Mouse (Mus musculus) spleen, postnatal 10 days (tissue): Measurements from ENCODE around the gene Lta.
"Not testable (repeated sequence)": the region's sequence is repeated elsewhere in the genome, so short reads cannot be mapped to it uniquely, and the experiment has no call there.

Experiments
- DNase-seq, 2 experiments: peaks; one replicate each; pipeline ENCODE4 v3.0.0; 2021 to 2022; ENCODE audit warnings: low spot score in 2 of 2

Gene Lta

DNA sequence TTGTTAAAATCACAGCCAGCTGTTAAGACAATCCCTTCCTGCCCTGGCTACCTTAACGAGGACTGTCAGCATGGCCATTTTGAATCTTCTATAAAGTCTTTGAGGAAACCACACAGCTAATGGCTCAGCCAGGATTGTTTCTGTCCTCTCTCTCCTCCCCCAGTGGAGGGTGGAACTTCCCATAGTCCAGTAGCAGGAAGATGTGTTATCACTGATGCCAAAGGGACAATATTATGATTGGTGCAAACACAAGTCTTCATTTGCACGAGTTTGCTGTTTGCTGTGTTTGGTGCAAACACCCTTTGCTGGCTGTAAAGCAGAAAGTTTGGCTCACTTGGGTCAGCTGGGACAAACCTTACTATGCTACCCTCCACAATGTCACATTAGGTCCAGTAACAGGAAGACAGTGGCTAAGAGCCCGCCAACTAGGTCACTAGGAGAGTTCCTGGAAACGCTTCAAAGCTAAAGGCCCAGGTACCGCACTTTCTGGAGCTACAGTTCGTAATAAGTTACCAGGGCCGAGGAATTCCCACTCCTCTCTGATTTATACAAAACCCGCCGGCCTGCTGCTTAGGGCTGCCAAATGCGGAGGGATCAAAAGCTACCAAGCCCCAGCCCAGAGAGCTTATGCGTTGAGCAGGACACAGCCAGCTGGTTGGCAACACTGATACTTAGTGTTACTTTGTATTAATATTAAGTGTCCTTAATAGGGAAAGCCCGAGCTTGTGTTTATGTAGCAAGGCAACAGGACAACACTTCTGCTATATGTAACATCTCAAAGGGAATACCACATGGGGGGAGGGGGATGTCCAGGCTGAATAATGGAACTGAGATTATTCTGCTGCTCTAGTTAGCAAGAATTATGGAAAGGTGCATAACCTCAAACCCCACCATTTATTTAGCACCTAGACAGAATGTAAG lies 35.5 kb upstream of the Lta start:
- DNase-seq: no peak

DNA sequence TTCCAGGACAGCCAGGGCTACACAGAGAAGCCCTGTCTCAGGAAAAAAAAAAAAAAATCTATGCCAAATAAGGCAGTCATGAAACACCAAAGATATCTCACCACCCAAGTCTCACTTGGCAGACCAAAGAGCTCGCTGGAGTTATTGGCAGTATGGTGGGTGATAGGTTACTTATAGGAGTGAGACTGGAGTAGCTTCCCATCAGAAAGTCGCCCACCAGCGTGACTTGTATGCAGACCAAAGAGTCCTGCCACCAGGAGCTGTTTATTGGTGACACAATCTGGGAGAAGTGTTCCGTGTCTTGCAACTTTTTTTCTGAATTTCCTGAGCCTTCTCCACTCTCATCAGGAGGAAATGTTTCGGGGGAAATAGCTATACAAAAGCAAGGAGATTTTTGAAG lies 34.5 kb upstream of the Lta start:
- no peak for DNase-seq

DNA sequence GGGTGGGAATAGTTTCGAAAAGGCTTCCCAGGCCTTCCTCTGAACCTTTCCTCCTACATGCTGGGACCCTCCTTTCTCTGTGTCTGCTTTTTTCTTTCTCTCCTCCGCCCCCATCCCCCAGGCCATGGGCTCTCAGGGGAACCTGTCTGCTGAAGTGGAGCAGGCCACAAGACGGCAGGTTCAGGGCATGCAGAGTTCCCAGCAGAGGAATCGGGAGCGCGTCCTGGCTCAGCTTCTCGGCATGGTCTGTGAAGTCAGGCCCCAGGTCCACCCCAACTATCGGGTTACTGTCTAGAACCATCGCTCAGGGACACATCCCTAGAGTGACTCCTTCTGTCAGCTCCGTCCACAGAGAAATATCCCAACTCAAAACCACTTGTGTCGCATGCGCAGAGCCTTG lies 32.4 kb upstream of the Lta start:
- no peak for DNase-seq

DNA sequence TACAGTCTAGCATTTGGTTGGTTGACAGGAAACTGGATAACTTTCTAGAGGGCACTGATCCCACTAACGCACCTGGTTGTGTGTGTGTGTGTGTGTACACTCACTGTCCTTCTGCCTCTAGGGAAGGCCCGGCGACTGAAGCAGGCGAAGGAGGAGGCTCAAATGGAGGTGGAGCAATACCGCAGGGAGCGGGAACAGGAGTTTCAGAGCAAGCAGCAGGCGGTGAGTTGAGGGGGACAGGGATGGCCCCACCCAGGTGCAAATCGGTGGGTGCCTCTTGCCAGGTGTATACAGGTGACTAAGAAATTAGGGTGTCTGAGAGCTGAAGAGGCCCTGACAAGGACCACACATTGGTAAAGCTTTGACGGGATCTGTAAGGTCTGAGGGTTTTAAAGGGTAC lies 31.8 kb upstream of the Lta start:
- no peak for DNase-seq

DNA sequence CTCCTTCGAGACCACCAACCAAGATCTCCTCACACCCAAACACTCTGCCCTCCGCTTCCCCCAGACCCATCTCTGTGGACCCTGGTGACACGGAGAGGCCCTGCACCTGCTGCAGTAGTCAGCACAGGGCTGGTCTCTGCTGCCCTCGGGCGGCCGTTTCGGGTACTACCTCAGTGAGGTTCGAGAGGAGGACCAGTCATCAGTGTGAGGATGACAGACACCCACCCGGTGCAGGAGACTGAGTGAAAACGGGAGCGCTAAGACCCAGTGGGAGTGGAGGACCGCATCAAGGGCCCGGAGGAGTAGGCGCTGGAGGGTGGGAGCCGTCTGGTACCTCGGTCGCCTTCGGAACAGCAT lies 31.2 kb upstream of the Lta start:
- peak; percentile 99 to 100 for DNase-seq

DNA sequence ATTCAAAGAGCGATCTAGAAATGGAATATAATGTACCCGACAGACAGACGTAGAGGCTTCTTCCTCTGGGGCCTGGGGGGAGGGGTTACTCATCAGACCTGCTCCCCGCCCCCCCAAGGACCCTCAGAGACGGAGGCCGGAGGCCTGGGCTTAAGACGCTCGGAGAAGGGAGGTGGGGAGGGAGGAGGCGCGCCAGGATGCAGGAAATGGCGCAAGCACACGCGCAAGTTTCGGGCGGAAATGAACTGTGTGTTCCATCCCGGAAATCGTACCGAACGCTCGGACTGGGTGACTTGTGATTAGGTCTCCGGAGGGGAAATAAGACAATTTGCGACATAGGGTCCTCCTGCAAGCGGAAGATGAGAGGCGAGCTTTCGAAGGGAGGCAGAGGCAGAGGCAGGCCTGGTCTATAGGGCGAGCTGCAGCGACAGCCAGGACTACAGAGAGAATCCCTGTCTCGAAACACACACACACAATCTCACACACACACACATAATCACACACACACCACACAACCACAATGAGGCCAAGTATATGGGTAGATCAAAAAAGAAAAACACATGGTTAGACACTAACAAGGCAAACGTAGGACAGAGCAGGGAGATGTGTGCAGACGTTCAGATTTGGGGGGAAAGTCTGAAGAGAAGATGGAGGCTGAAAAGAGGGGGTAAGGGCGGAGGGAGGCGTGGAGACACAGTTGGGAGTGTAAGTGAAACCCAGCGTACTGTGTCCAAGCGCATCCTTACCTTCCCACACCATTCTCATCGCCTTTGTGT lies 30.7 kb upstream of the Lta start, which contains the start of gene Nfkbil1:
Gene Nfkbil1 (minus strand): TSS at position 179 of the 776 bp plus-strand sequence.
- DNase-seq: peak; percentile 73 to 87

DNA sequence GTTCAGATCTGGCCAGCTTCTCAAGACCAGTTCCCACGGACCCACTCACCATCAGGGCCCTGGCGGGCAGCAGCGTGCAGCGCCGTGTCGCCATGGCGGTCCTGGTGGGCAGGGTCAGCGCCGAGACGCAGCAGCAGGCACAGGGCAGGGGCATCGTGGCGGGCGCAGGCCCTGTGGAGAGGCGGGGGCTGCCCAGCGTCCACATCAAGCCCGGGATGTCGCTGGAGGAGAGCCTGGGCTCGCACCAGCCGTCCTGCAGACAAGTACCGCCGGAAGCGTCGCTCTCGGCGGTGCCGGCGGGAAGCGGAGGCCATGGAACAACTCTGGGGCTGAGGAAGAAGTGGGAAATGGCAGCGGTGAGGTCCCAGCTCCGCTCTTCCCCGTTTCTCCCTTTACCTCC lies 29.8 kb upstream of the Lta start:
- peak; percentile 59 to 67 for DNase-seq

DNA sequence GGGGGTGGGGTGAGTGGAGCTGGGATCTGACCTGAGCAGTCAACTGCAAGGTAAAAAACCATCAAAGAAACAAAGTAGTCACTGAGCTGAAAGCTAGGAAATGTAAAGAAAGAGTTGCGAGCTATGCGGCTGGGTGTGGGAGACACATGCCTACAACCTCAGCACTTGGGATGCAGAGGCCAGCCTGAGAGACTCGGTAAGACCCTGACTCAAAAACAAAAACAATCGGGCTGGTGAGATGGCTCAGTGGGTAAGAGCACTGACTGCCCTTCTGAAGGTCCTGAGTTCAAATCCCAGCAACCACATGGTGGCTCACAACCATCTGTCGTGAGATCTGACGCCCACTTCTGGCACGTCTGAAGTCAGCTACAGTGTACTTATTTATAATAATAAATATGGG lies 28.9 kb upstream of the Lta start:
- DNase-seq: not testable (repeated sequence)

DNA sequence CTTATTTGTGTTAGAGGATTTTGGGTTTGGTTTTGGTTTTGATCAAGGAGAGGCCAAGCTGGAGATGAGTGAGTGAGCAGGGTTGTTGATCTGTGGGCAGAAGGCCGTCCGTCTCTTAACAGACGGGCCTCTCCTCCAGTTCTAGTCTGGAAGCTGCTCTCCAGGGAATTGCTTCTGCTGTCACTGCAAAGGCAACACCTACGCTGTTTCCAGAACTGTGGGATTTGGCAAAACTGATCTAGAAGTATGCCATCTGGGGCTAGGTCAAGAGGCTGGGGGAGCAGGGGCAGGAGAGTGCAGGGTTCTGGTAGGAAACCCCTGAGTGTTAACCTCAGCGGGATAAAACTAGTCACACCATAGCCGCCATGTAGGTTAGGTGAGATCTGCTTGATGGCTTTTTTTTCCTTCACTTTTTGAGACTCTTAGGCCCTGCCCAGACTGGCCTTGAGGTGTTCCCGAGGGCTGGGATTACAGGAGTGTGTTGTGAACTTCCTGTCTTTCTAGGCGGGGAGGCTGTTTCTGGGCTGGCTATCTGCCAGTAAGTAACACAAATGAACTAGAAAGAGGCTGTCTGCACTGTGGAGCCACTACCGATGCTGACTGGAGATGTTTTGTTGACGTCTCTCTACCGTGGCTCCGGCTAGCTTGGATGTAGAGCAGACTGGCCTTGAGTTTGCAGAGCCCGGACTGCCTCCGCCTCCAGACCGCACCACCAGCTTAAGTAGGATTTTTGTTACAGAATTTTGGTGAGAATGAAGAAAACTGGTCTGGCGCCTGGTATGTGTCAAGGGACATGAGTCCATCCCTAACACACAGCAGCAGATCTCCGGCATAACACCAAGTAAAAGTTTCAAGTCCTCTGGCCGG lies 28.2 kb upstream of the Lta start, which contains the start of gene Atp6v1g2:
Gene Atp6v1g2 (plus strand): TSS at position 547 of the 867 bp plus-strand sequence.
- no peak for DNase-seq

DNA sequence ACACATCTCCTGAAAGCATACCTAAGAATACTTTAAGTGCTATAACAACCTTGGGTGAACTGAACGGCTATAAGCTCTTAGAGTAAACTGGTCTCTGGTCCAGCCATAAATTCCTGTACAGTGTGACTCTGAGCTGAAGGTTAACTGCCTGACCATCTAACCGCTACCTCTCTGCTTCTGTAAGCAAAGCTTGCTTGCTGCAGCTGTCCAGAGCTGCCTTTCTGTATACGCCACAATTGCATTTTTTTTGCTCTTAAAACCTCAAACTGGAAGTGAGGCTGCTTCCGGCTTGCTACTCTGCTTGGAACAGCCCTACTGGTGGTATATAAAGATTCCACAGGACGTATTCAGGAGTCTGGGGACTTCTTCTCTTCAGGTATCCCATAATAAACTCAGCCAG lies 27.5 kb upstream of the Lta start:
- DNase-seq: no peak

DNA sequence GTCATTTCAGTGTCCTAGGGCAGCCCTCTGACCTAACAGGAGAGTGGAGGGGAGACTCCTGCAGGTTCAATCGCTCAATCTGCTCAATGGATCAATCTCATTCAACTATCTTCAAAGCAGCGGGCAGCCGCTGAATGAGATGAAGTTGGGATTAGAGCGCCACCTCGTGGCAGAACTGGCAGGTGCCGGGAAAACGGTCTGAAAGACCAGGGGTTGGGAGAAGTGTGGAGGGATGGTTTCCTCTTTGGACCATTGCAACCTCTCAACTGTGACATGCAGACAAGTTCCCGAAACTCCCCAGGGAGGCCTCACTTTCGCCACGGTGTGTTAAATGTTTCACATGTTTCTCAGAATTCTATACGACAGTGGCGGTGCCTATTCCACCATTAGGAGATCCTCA lies 26.9 kb upstream of the Lta start:
- DNase-seq: peak; percentile 89 to 92

DNA sequence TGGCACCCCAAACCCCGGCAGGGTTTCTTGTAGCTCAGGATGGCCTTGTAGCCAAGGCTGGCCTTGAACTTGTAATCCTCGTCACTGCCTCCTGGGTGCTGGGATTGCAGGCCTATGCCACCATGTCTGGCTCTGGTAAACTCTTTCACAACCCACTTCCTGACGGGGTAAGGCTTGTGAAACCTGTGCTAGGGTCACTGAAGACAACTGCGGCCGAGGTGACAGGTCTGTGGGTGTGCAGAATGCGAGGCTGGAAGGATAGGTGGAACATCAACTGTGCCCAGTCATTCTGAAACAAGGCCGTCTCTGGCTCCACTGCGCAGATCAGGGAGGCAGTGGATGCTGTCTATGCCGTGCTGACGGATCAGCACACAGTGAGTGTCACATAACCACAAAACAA lies 25.9 kb upstream of the Lta start:
- no peak for DNase-seq

DNA sequence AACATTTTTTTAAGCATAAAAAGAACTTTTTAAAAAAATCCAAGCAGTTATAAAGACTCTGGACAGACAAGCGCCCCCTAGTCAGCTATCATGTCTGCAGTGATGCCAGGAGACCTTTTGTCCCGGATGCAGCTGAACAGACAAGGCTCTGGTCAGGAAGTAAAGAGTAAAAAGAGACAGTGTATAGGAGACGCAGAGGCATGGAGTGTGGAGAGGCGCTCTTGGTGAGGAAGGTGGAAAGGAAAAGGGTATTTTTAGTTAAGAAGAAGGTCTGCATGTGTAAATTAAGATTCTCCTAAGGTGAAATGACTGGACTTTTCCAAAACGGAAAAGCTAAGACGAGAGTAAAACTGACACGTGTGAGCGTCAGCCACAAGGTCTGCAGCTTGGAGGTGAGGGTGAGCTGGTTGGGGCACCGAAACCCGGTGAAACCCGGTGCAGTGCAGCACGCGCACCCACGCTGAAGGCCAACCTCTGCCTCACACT lies 21.5 kb upstream of the Lta start:
- no peak for DNase-seq

DNA sequence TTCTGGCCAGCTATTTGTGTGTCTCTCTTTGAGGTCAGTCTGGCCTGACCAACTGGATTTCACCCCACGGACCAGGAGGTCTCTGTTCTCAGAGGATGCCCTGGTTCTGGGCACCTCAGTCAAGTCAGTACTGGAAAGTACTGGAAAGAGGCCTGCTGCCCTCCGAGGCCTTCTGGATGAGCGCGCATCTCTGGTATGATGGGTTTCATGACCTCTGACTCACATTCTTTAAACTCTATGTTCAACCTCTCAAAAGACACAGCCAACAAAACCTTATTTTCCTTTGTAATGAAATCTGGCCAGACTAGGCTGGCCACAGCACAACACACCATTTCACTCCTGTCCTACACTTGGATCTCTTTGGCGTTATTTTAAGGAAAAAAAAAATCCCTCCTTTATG lies 20.3 kb upstream of the Lta start:
- no peak for DNase-seq

DNA sequence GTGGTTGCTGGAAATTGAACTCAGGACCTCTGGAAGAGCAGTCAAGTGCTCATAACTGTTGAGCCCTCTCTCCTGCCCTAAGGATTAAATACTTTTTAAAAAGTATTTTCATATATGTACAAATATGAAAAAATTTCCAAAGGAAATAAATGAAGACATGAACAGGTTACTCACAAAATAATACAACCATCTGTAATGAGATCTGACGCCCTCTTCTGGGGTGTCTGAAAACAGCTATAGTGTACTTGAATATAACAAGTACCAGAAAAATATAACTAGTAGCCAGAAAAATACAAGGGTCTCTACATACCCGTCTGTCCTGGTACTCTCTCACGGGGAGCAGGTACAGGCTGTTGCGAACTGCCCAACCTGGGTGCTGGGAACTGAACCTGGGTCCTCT lies 19.5 kb upstream of the Lta start:
- no peak for DNase-seq

DNA sequence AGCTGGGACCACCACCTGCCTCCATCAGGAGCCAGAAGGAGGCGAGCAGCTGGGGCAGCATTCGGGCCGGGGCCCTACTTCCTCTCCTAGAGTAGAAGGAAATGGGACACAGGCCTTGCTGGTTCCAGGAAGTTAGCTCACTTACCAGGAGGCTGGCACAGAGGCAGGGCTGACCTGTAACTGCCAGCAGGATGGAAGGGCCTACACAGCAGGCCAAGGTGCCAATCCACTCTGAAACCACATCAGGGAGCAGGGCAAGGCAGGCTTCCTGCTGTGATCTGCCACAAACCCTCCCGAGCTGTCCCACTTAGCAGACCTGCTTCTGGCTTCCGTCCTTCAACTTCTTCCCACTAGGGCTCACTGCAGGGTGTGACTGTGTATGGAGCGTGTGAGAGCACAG lies 17.1 kb upstream of the Lta start:
- no peak for DNase-seq

DNA sequence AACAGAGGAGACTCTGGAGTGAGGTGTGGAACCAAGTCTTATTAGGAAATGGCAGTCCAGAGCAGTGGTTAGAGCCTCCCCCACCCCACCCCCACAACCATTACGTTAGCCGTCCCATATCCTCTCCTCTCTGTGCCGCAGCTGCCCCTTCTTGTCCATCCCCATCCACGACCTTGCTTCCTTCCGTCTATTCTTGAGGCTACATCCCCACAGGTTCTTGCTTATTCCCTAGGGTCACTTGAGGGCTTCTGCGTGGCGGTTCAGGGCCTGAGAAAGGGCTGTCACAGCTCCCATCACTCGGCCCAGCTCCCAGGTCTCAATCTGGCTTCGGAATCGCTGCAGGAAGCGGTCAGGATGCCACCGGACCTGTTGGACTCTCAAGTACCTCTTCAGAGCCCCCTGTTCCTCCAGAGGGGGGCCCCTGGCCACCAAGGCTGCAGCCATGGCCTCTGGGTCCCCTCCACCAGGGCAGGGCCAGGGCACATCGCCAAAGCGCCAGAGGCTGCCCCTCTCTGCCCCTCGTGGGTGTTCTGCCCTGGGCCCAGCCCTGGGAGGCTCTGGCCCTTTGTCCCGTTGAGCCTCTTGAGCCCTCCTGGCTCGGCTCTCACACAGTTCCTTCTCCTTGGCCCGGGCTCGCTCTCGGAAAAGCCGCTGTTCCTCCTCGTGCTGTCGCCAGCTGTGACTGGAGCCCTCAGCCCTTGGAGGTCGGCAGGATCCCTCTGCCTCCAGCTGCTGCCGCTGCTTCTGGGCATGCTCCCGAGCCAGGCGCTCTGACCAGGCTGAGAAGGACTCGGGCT lies 15.2 kb upstream of the Lta start, which contains the start of gene Gm16181:
Gene Gm16181 (plus strand): TSS at position 679 of the 797 bp plus-strand sequence.
- DNase-seq: no peak

DNA sequence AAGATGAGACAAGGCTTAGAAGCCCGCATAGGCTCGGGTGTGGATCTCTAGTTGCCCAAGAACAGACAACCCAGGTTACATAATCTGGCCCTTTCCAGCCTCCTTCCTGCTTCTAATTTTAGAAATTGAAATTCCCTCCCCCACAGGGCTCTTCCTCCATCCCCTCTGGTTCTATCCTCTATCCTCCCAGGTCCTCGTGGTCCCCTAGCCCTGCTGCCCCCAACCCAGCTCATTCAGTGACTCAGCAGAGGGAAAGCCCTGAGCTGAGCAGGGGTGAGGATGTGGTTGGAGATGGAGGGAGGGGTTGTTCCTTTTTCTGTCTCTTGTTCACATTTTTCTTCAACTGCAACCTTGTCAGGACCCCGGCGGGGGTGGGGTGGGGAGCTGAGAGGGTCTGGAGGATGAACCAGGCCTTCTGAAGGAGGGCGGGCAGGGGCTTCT lies 14.5 kb upstream of the Lta start:
- DNase-seq: peak in 1 of 2 experiments; percentile 52

DNA sequence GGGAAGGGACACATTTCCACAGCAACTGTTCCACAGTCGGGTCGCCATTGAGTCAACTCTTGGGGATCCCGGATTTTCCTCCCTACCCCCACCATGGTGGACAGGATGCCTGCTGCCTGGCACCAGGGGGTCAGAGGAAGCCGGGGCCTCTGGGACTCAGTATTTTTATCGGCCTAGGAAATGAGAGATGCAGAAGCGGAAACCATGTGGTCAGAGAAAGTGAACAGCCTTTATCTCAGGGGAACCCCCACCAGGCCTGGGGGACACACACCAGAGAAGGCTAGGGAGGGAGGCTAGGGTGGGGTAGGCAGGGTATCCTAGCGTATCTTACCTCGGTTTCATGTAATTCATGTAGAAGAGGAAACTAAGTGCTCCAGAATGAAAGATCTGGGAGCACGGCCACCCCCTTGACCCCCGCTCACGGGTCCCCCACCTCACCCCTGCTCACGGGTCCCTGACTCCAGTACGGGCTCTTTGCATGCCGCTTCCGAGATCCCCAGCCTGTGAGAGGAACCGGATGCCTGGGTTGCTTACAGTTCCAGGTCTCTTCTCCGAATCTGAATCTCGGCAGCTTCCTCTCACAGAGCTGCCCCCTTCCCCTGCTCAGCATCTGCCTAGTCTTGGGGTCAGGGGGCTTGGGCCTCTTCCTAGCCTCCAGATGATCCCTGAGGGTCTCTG lies 13.5 kb upstream of the Lta start:
- DNase-seq: peak in 1 of 2 experiments; percentile 65

DNA sequence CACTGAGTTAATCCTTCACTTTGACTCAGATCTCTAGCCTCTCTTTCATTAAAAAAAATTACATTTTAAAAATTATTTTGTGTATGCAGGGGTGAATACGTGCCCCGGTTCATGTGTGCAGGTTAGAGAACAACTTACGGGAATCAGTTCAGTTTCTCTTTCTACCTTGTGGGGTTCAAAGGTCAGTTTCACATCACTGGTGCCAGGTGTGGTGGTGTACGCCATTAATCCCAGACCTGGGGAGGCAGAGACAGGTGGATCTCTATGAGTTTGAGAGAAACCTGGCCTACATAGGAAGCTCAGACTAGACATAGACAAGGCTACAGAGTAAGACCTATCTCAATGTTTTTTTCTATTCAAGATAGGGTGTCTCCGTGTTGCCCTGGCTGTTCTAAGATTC lies 7.9 kb upstream of the Lta start:
- DNase-seq: no peak
